Mouse (Mus musculus): ENCODE measurements at regions not wholly inside any gene's neighbourhood (a gene's known extent, or its start where the extent isn't known, plus 50 kb on each side); places are given as distances from the start of the nearest gene placed in this dataset.

- TF ChIP-seq CTCF (conservative IDR thresholded peaks at IDR 0.05; ENCODE audit: low read length) (no peak), POU5F1 (IDR thresholded peaks at IDR 0.05; ENCODE audit: borderline replicate concordance, low read length) (no peak), NANOG (IDR thresholded peaks at IDR 0.05; ENCODE audit: borderline replicate concordance, low read length) (no peak)
Measured at GRCm38 (mm10) chr8:116265591-116265990, 239.2 kb upstream of the Dynlrb2 start.

Measured in E14TG2a.4 (cell line).